Mouse (Mus musculus): Measurements from ENCODE around the gene Slc8a3. TPM values are rescaled to one million over a fixed set of nuclear protein-coding genes. Genes with fewer than 3 reads are reported as not detected.

The Slc8a3 gene
- total and polyA plus RNA-seq, 3 experiments, result 0.11 TPM; not detected in 2

DNA sequence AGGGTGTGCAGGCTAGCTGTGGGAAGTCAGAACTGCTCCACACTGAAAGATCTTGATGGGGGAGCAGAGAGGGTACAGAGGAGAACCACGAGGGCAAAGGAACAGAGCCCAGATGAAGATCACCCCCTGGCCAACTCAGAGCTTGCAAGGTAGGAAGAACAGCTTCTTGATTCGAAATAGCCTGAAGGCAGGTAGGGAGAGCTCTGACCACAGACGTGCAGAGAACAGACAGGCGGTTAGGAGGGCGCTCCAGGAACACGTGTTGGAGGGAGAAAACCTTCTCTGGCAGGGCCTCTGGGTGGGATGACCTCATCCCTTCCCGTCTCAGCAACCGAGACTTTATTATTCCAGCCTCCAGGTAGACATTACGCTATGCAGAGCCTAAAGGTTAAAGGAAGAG lies 157.7 kb downstream of the Slc8a3 start:
- Histone ChIP-seq H3K4me1 (ENCODE audit: control insufficient read depth in 1 of 2, insufficient read depth in 2 of 2) (no peaks in the 10 kb centered on the region), H3K79me2 (replicated peaks; ENCODE audit: control insufficient read depth, extremely low read depth, insufficient read depth, poor library complexity, severe bottlenecking) (no peaks in the 10 kb centered on the region), H3K4me2 (ENCODE audit: insufficient read depth, low read depth, poor library complexity, severe bottlenecking) (no peak overlapping the region), H3K27me3 (replicated peaks) (no peaks in the 10 kb centered on the region), H3K27ac (ENCODE audit: insufficient read depth, low read depth) (no peak overlapping the region), H3K9me3 (replicated peaks; ENCODE audit: low read length) (no peaks in the 10 kb centered on the region), H3K4me3 (replicated peaks in 1 of 3; ENCODE audit: low read depth in 2 of 3, low read length in 2 of 3, poor library complexity in 1 of 3) (no peak overlapping the region), H3K36me3 (replicated peaks in 1 of 2; ENCODE audit: control insufficient read depth in 1 of 2, insufficient read depth in 1 of 2, low read length in 1 of 2) (peaks cover 1 to 70% of the 10 kb centered on the region in 2 experiments), H3K9ac (ENCODE audit: insufficient read depth, low read depth) (no peak overlapping the region)
- no peak for TF ChIP-seq HCFC1 (IDR thresholded peaks at IDR 0.05; ENCODE audit: low read depth, low read length)
- no peak for TF ChIP-seq MXI1 (IDR thresholded peaks at IDR 0.05; ENCODE audit: low read depth, low read length)
- TF ChIP-seq MAX (IDR thresholded peaks at IDR 0.05; ENCODE audit: low read length), result no peak
- TF ChIP-seq E2F4 (IDR thresholded peaks at IDR 0.05; ENCODE audit: insufficient replicate concordance, low read depth, low read length), result no peak
- no peak for TF ChIP-seq MAFK (IDR thresholded peaks at IDR 0.05; ENCODE audit: insufficient replicate concordance, low read length)
- TF ChIP-seq IRF4 (IDR thresholded peaks at IDR 0.05; ENCODE audit: low read depth, low read length), result no peak
- no peak for TF ChIP-seq ETS1 (conservative IDR thresholded peaks at IDR 0.05; ENCODE audit: low read depth, low read length)
- TF ChIP-seq MAZ (IDR thresholded peaks at IDR 0.05; ENCODE audit: low read depth, low read length), result no peak
- TF ChIP-seq ZMIZ1 (IDR thresholded peaks at IDR 0.05; ENCODE audit: low read depth, low read length), result no peak
- TF ChIP-seq CHD1 (IDR thresholded peaks at IDR 0.05; ENCODE audit: low read depth, low read length), result no peak
- TF ChIP-seq POLR2AphosphoS2 (IDR thresholded peaks at IDR 0.05; ENCODE audit: low read depth, low read length), result no peak
- no peak for TF ChIP-seq NELFE (IDR thresholded peaks at IDR 0.05; ENCODE audit: low read depth, low read length)
- no peak for TF ChIP-seq JUN (IDR thresholded peaks at IDR 0.05; ENCODE audit: insufficient read depth, low read depth, low read length)
- TF ChIP-seq USF2 (conservative IDR thresholded peaks at IDR 0.05; ENCODE audit: low read depth, low read length), result no peak
- no peak for TF ChIP-seq ZKSCAN1 (IDR thresholded peaks at IDR 0.05; ENCODE audit: borderline replicate concordance, low read depth, low read length)
- no peak for TF ChIP-seq USF1 (IDR thresholded peaks at IDR 0.05; ENCODE audit: low read depth, low read length)
- DNase-seq (ENCODE audit: extremely low read depth), result no peak
- dilution Hi-C loops (cut with MboI; ENCODE audit: extremely low pct_ligation_motif_present, extremely low pct_unique_long_range_greater_than_20kb, low sequenced_read_pairs) (no loop called here), in situ Hi-C loops (cut with MboI; ENCODE audit: low pct_ligation_motif_present, low pct_unique_long_range_greater_than_20kb, low sequenced_read_pairs) (no loop called here)

GRCm38 (mm10) chr12:81173893-81174292 lies 159.1 kb downstream of the Slc8a3 start:
- Histone ChIP-seq H3K4me3 (replicated peaks in 1 of 3; ENCODE audit: low read depth in 2 of 3, low read length in 2 of 3, poor library complexity in 1 of 3) (no peak overlapping the region), H3K4me2 (ENCODE audit: insufficient read depth, low read depth, poor library complexity, severe bottlenecking) (no peak overlapping the region), H3K36me3 (replicated peaks in 1 of 2; ENCODE audit: control insufficient read depth in 1 of 2, insufficient read depth in 1 of 2, low read length in 1 of 2) (peaks cover 2 to 70% of the 10 kb centered on the region in 2 experiments), H3K4me1 (ENCODE audit: control insufficient read depth in 1 of 2, insufficient read depth in 2 of 2) (no peaks in the 10 kb centered on the region), H3K9ac (ENCODE audit: insufficient read depth, low read depth) (no peak overlapping the region), H3K79me2 (replicated peaks; ENCODE audit: control insufficient read depth, extremely low read depth, insufficient read depth, poor library complexity, severe bottlenecking) (no peaks in the 10 kb centered on the region), H3K27ac (ENCODE audit: insufficient read depth, low read depth) (no peak overlapping the region), H3K9me3 (replicated peaks; ENCODE audit: low read length) (no peaks in the 10 kb centered on the region), H3K27me3 (replicated peaks) (no peaks in the 10 kb centered on the region)
- in situ Hi-C loops (cut with MboI; ENCODE audit: low pct_ligation_motif_present, low pct_unique_long_range_greater_than_20kb, low sequenced_read_pairs), result no loop called here
- TF ChIP-seq NRF1 (IDR thresholded peaks at IDR 0.05; ENCODE audit: low read depth, low read length) (no peak), TBP (conservative IDR thresholded peaks at IDR 0.05; ENCODE audit: low read depth, low read length) (no peak), ETS1 (conservative IDR thresholded peaks at IDR 0.05; ENCODE audit: low read depth, low read length) (no peak), NELFE (IDR thresholded peaks at IDR 0.05; ENCODE audit: low read depth, low read length) (no peak), GABPA (IDR thresholded peaks at IDR 0.05; ENCODE audit: insufficient replicate concordance, low read depth, low read length) (no peak), E2F4 (IDR thresholded peaks at IDR 0.05; ENCODE audit: insufficient replicate concordance, low read depth, low read length) (no peak), CHD2 (IDR thresholded peaks at IDR 0.05; ENCODE audit: low read length) (no peak), USF1 (IDR thresholded peaks at IDR 0.05; ENCODE audit: low read depth, low read length) (no peak), SIN3A (IDR thresholded peaks at IDR 0.05; ENCODE audit: low read length) (no peak), BHLHE40 (IDR thresholded peaks at IDR 0.05; ENCODE audit: low read depth, low read length) (no peak), JUND (conservative IDR thresholded peaks at IDR 0.05; ENCODE audit: low read depth, low read length) (no peak), RAD21 (IDR thresholded peaks at IDR 0.05; ENCODE audit: low read depth, low read length) (no peak), TCF12 (IDR thresholded peaks at IDR 0.05; ENCODE audit: low read depth, low read length) (no peak), HCFC1 (IDR thresholded peaks at IDR 0.05; ENCODE audit: low read depth, low read length) (no peak), POLR2A (IDR thresholded peaks at IDR 0.05; ENCODE audit: low read depth, low read length) (no peak), SMC3 (IDR thresholded peaks at IDR 0.05; ENCODE audit: low read depth, low read length) (no peak), ZNF384 (IDR thresholded peaks at IDR 0.05; ENCODE audit: low read depth, low read length) (no peak), EP300 (IDR thresholded peaks at IDR 0.05; ENCODE audit: low read length) (no peak), MAFK (IDR thresholded peaks at IDR 0.05; ENCODE audit: insufficient replicate concordance, low read length) (no peak), ELF1 (IDR thresholded peaks at IDR 0.05; ENCODE audit: low read depth, low read length) (no peak)
- dilution Hi-C loops (cut with MboI; ENCODE audit: extremely low pct_ligation_motif_present, extremely low pct_unique_long_range_greater_than_20kb, low sequenced_read_pairs), result no loop called here
- no peak for DNase-seq (ENCODE audit: extremely low read depth)
